Mouse (Mus musculus) left cerebral cortex, adult 18-20 months (tissue): ENCODE results near the gene Nup210. TPM values are rescaled to one million over a fixed set of nuclear protein-coding genes. Genes with fewer than 3 reads are reported as not detected.
A peak's percentile ranks its signal among the peaks of the same experiment; 100 is the strongest.

Experiments used
- DNase-seq, 2 experiments: peaks; one replicate each; pipeline ENCODE4 v3.0.0; 2021 to 2022; ENCODE audit warnings: low spot score in 2 of 2, mixed read lengths in 1 of 2
- long read RNA-seq, 2 experiments: library from polyadenylated mRNA; stranded (forward); transcript quantifications; one replicate each; pipeline ENCODE4 v2.0.0; 2021
- total RNA-seq, 2 experiments: library from RNA; stranded (reverse); gene quantifications; 2 replicates each; pipeline ENCODE4 v1.2.3; 2021

The Nup210 gene
- 10 to 100 TPM; 20.3 TPM for total RNA-seq
- long read RNA-seq, experiment 1, full-length matches to known transcripts = 3 of 10 reads
- long read RNA-seq, experiment 1, partial matches to known transcripts = 6 of 10 reads
- long read RNA-seq, experiment 1, other reads (novel, unspliced or antisense) = 1 of 10 reads
- long read RNA-seq, experiment 2, full-length matches to known transcripts = 1 of 6 reads
- long read RNA-seq, experiment 2, partial matches to known transcripts = 4 of 6 reads
- long read RNA-seq, experiment 2, other reads (novel, unspliced or antisense) = 1 of 6 reads

- DNase-seq = peak; percentile 97 to 98
Observed at GRCm38 (mm10) chr6:91116244-91117145, at the start of gene Nup210. Nup210 (minus strand) TSS chr6:91116829.

- DNase-seq = peak; percentile 74 to 83
Observed at GRCm38 (mm10) chr6:91165210-91165609, 48.6 kb upstream of the Nup210 start.

DNA sequence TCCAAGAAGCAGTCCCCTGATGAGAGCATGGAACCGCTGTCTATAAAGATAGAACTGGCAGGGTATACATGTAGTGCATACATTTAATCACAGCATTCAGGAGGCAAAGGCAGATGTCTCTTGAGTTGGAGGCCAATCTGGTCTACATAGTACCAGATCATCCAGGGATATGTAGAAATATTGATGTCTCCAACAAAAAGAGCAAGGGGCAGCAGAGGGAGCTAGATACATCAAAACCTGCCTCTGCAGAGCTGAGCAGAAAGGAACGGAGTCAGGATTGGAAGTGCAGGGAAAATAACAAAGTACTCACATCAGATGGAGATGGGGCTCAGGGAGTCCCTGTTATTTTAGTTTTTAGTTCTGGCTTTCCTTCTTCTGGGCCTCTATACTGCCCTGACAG is 48.0 kb upstream of the Nup210 start:
- DNase-seq = no peak

- DNase-seq = no peak
Observed at GRCm38 (mm10) chr6:91163195-91163911, 46.7 kb upstream of the Nup210 start.

GRCm38 (mm10) chr6:91162314-91162713 is 45.7 kb upstream of the Nup210 start:
- DNase-seq = no peak

DNA sequence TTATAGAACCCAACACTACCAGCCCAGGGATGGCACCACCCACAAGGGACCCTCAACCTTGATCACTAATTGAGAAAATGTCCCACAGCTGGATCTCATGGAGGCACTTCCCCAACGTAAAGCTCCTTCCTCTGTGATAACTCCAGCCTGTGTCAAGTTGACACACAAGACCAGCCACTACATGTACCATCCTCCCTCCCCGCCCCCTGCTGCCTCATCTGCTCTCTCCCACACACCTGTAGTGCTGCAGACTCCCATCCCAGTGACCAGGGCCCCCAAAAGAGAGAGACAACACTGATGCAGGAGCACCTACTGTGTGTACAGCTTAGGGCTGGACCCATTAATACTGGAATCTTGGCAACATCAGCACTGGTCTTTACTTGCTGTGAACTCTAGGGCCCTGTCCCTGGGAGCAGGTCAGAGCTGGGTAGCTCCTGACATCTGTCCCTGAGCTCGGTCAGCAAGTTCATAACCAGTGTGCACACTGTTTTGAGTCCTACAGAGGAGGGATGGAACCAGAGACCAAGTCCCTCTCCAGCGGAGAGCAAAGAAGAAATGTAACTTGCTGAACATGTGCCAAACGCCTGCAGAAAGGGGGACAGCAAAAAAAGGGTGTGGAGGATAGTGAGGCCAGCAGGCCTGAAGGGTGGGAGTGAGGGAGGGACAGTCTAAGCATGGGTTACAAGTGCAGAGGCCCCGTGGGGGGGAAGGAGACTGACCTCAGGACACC is 45.0 kb upstream of the Nup210 start:
- DNase-seq = no peak

- DNase-seq = no peak
Observed at GRCm38 (mm10) chr6:91160976-91161375, 44.3 kb upstream of the Nup210 start.

GRCm38 (mm10) chr6:91160399-91160798 is 43.8 kb upstream of the Nup210 start:
- DNase-seq = peak; percentile 40 to 58

GRCm38 (mm10) chr6:91159047-91159446 is 42.4 kb upstream of the Nup210 start:
- no peak for DNase-seq

GRCm38 (mm10) chr6:91157237-91157570 is 40.6 kb upstream of the Nup210 start:
- DNase-seq = no peak

DNA sequence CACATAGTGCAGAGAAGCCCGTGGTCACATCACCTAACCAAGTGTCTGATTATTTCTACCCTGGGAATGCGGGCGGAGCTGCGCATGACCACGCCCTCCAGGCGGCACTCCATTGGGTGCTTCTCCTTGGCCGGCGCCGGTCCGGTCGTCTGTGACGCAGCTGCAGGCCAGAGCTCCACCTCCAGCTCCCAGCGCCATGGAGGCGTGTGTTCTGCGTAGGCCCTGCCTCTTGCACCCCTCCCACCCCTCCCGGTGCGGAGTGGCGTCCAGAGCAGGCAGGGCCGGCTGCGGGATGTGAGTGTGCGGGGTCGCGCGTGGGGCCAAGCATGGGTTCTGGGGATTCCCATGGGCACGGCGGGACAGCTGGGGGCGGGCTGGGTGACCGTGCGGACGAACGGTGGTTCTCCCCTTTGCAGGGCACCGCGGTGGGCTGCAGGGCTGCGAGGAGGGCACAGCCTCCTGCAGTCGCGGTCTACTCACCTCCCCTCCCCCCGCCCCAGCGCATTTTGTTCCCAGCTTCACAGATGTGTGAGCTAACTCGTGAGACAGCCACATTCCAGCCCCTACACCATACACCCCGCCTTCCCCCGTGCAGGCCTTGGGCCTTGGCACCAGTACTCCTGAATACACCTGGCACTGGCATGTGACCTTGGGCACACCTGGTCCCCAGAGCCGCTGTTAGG is 40.1 kb upstream of the Nup210 start, which contains the start of gene Hdac11:
Gene Hdac11 (plus strand): TSS at position 112 of the 683 bp plus-strand sequence.
- peak; percentile 87 to 94 for DNase-seq

DNA sequence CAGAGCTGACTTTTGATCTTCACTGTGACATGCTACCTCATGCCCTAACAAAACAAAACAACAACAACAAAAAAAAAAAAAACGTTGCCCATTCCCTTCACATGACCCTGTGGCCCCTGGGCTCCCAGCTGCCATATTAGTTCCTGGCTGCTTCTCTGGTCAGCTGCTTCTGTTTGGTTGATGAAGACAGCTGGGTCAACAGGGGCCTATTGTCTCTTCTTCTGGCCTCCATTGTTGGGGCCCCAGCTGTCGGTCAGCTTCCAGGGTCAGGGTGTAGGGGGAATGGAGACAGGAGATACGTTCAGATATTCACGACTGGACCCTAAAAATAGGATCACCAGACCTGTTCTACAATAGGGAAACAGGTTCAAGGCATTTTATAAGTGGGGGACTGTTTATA is 39.4 kb upstream of the Nup210 start:
- DNase-seq = peak in 1 of 2 experiments; percentile 32

GRCm38 (mm10) chr6:91155286-91155685 is 38.7 kb upstream of the Nup210 start:
- no peak for DNase-seq

GRCm38 (mm10) chr6:91154685-91155084 is 38.1 kb upstream of the Nup210 start:
- no peak for DNase-seq

DNA sequence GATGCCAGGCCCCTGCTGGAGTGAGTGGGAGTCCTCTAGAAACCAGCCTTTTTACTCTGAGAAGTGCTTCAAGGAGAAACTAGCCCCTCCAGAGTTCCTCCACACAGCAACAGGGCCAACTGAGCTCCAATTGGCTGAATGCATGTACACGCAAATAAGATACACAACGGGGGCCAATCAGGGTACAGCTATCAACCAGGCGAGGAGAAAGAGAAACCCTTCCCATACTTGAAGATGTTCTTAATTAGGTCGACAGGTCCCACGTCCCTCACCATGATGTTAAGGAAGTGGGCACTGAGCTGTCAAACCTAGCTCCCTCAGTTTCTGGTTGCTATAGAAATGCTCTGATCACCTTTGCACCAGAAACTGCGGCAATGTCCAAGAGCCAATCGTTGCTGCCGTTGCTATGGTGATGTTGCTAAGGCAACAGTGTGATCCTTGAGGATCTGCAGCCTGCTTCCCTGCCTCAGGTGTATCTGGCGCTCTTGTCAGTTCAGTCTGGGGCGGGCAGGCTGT is 37.0 kb upstream of the Nup210 start:
- peak; percentile 61 to 75 for DNase-seq

- no peak for DNase-seq
Observed at GRCm38 (mm10) chr6:91152892-91153548, 36.4 kb upstream of the Nup210 start.

GRCm38 (mm10) chr6:91147152-91147770 is 30.6 kb upstream of the Nup210 start:
- DNase-seq = no peak

GRCm38 (mm10) chr6:91146443-91147151 is 30.0 kb upstream of the Nup210 start:
- DNase-seq = no peak

DNA sequence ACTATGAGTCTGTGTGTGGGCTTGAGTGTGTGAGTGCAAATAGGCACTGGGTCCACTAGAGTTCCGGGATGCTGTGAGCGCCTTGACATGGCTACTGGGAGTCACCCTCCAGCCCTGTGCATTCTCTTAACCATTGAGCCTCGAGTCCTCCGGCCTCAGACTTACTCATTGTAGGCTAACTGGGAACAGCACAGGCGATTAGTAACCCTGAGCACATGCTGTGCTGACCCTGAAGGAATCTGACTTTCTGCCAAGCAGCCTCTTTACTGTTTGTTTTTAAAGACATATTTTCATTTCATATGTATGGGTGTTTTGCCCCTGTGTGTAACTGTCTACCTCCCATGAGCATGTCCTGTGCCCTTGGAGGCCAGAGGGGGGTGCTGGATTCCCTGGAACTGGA is 28.9 kb upstream of the Nup210 start:
- no peak for DNase-seq
